Mouse (Mus musculus) liver, postnatal 0 days (tissue): Measurements from ENCODE around the gene Krtap27-1. TPM values are rescaled to one million over a fixed set of nuclear protein-coding genes. Genes with fewer than 3 reads are reported as not detected.

Experiments
- ATAC-seq: fragments of 200-750 bp; cut with Nextera tagmentation; 2 replicates; pipeline ENCODE4 v1.8.0; 2017; ENCODE audit warnings: mild to moderate bottlenecking, moderate library complexity
- DNase-seq: peaks from one replicate; pipeline ENCODE4 v3.0.0-alpha.2; 2016
- H3K27ac ChIP-seq: fragments of 300-500 bp; sonication (generic); 2 replicates; pipeline ENCODE4 v1.5.1; 2014; ENCODE audit warnings: antibody characterized with exemption, moderate library complexity, mild to moderate bottlenecking, low read depth
- H3K27me3 ChIP-seq: fragments of 300-500 bp; sonication (generic); 2 replicates; pipeline ENCODE4 v1.6.1; 2014; ENCODE audit warnings: low read length, control low read depth, mixed read lengths; ENCODE audit not compliant: insufficient read depth
- H3K36me3 ChIP-seq: fragments of 300-500 bp; sonication (generic); replicated peaks from 2 replicates; pipeline ENCODE4 v1.6.1; 2014; ENCODE audit warnings: mild to moderate bottlenecking, control low read depth, low read length, moderate library complexity, mixed read lengths; ENCODE audit not compliant: insufficient read depth
- H3K4me1 ChIP-seq: fragments of 300-500 bp; sonication (generic); 2 replicates; pipeline ENCODE4 v1.6.1; 2014; ENCODE audit warnings: antibody characterized with exemption, mild to moderate bottlenecking, control low read depth; ENCODE audit not compliant: insufficient read depth
- H3K4me2 ChIP-seq: fragments of 300-500 bp; sonication (generic); 2 replicates; pipeline ENCODE4 v1.6.1; 2014; ENCODE audit warnings: low read depth, mild to moderate bottlenecking, low read length, moderate library complexity, mixed read lengths
- H3K4me3 ChIP-seq: fragments of 300-500 bp; sonication (generic); 2 replicates; pipeline ENCODE4 v1.5.1; 2014; ENCODE audit warnings: low read depth, low read length
- H3K9ac ChIP-seq: fragments of 300-500 bp; sonication (generic); replicated peaks from 2 replicates; pipeline ENCODE4 v1.6.1; 2014; ENCODE audit warnings: mild to moderate bottlenecking, moderate library complexity
- H3K9me3 ChIP-seq: fragments of 300-500 bp; sonication (generic); 2 replicates; pipeline ENCODE4 v1.6.1; 2016; ENCODE audit warnings: mild to moderate bottlenecking, control low read depth, low read length, mixed read lengths
- CTCF ChIP-seq: sonication (generic); IDR thresholded peaks from 2 replicates; pipeline ENCODE4 v1.5.1; 2016; ENCODE audit warnings: antibody characterized with exemption, low read depth
- EP300 ChIP-seq: IDR thresholded peaks from 2 replicates; pipeline ENCODE4 v1.6.1; 2016; ENCODE audit warnings: antibody characterized with exemption, low read depth, mild to moderate bottlenecking
- WGBS: fragments of 180-500 bp; shearing (Covaris S2); extraction: QIAGEN DNeasy Blood & Tissue Kit; methylation state at CpG from one replicate; pipeline ENCODE4 v1.1.7; 2014; ENCODE audit not compliant: insufficient replicate concordance; 5-methylcytosine and 5-hydroxymethylcytosine counted together
- polyA plus RNA-seq: library from polyadenylated mRNA; unstranded; fragments of >200 nt; fragmentation: Nextera tagmentation; extraction: Ambion mirVana; gene quantifications from 2 replicates; pipeline ENCODE4 v1.2.1, GENCODE M21; 2015

The Krtap27-1 gene
- polyA plus RNA-seq, 1 experiment from 2014 or later, result not detected

GRCm38 (mm10) chr16:88651082-88651481 lies 20.4 kb downstream of the Krtap27-1 start:
- no peaks in the 10 kb centered on the region for H3K9me3 ChIP-seq
- ATAC-seq (no peak), DNase-seq (no peak)
- no peak overlapping the region for H3K9ac ChIP-seq
- H3K4me2 ChIP-seq, result no peak overlapping the region
- no peaks in the 10 kb centered on the region for H3K27me3 ChIP-seq
- no peak for TF ChIP-seq CTCF
- TF ChIP-seq EP300, result no peak
- no peaks in the 10 kb centered on the region for H3K4me1 ChIP-seq
- H3K36me3 ChIP-seq, result no peaks in the 10 kb centered on the region
- no peak overlapping the region for H3K27ac ChIP-seq
- no peak overlapping the region for H3K4me3 ChIP-seq
- 58% methylated on average over 1 of the region's 1 CpGs for WGBS

- WGBS, result 79% methylated on average over 10 of the region's 10 CpGs
- H3K9me3 ChIP-seq, result no peaks in the 10 kb centered on the region
- TF ChIP-seq CTCF (no peak), EP300 (no peak)
- no peak within 1 kb of the TSS for H3K9ac ChIP-seq
- H3K4me1 ChIP-seq, result no peaks in the 10 kb centered on the region
- DNase-seq (no peak), ATAC-seq (no peak)
- no peak within 1 kb of the TSS for H3K27ac ChIP-seq
- no peaks in the 10 kb centered on the region for H3K36me3 ChIP-seq
- no peak within 1 kb of the TSS for H3K4me3 ChIP-seq
- H3K27me3 ChIP-seq, result no peaks in the 10 kb centered on the region
- H3K4me2 ChIP-seq, result no peak within 1 kb of the TSS
Observed at GRCm38 (mm10) chr16:88647358-88647846, 24.1 kb downstream of the Krtap27-1 start, which contains the start of gene Krtap26-1. Gene Krtap26-1, minus strand, starts transcription at chr16:88647796.

- Histone ChIP-seq H3K27ac (no peak overlapping the region), H3K36me3 (no peaks in the 10 kb centered on the region), H3K4me2 (no peak overlapping the region), H3K4me3 (no peak overlapping the region), H3K9me3 (no peaks in the 10 kb centered on the region), H3K9ac (no peak overlapping the region), H3K4me1 (no peaks in the 10 kb centered on the region), H3K27me3 (no peaks in the 10 kb centered on the region)
- no peak for TF ChIP-seq EP300
- 80% methylated on average over 8 of the region's 8 CpGs for WGBS
- ATAC-seq, result no peak
- DNase-seq, result no peak
Observed at GRCm38 (mm10) chr16:88646366-88647111, 24.9 kb downstream of the Krtap27-1 start.

- ATAC-seq (no peak), DNase-seq (no peak)
Observed at GRCm38 (mm10) chr16:88640053-88640452, 31.4 kb downstream of the Krtap27-1 start.

GRCm38 (mm10) chr16:88635142-88635541 lies 36.3 kb downstream of the Krtap27-1 start:
- Histone ChIP-seq H3K27ac (no peak overlapping the region), H3K9ac (no peak overlapping the region), H3K4me3 (no peak overlapping the region), H3K9me3 (no peaks in the 10 kb centered on the region), H3K27me3 (no peaks in the 10 kb centered on the region), H3K36me3 (no peaks in the 10 kb centered on the region), H3K4me1 (no peaks in the 10 kb centered on the region), H3K4me2 (no peak overlapping the region)
- 74% methylated on average over 4 of the region's 4 CpGs for WGBS
- ATAC-seq (no peak), DNase-seq (no peak)
- TF ChIP-seq CTCF, result no peak
- TF ChIP-seq EP300, result no peak

More at GRCm38 (mm10) chr16:88640053-88640452, 31.4 kb downstream of the Krtap27-1 start:
- Histone ChIP-seq H3K9ac (no peak overlapping the region), H3K4me3 (no peak overlapping the region), H3K27ac (no peak overlapping the region), H3K9me3 (no peaks in the 10 kb centered on the region), H3K36me3 (no peaks in the 10 kb centered on the region), H3K4me2 (no peak overlapping the region), H3K27me3 (no peaks in the 10 kb centered on the region), H3K4me1 (no peaks in the 10 kb centered on the region)
- 81% methylated on average over 3 of the region's 3 CpGs for WGBS
- no peak for TF ChIP-seq CTCF
- no peak for TF ChIP-seq EP300

GRCm38 (mm10) chr16:88631474-88631873 lies 40.0 kb downstream of the Krtap27-1 start:
- no peaks in the 10 kb centered on the region for H3K9me3 ChIP-seq
- H3K4me1 ChIP-seq, result no peaks in the 10 kb centered on the region
- TF ChIP-seq CTCF (peak; percentile 55), EP300 (no peak)
- WGBS, result 55% methylated on average over 4 of the region's 4 CpGs
- peak overlapping the region; percentile 35; the same call in 1 of the 2 replicates for H3K4me2 ChIP-seq
- no peak overlapping the region for H3K4me3 ChIP-seq
- H3K9ac ChIP-seq, result no peak overlapping the region
- no peaks in the 10 kb centered on the region for H3K27me3 ChIP-seq
- no peaks in the 10 kb centered on the region for H3K36me3 ChIP-seq
- peak; percentile 66 for ATAC-seq
- no peak overlapping the region for H3K27ac ChIP-seq
- DNase-seq, result no peak
